13 mouse cellular contexts compared by ENCODE assay signal in the genomic region with DNA sequence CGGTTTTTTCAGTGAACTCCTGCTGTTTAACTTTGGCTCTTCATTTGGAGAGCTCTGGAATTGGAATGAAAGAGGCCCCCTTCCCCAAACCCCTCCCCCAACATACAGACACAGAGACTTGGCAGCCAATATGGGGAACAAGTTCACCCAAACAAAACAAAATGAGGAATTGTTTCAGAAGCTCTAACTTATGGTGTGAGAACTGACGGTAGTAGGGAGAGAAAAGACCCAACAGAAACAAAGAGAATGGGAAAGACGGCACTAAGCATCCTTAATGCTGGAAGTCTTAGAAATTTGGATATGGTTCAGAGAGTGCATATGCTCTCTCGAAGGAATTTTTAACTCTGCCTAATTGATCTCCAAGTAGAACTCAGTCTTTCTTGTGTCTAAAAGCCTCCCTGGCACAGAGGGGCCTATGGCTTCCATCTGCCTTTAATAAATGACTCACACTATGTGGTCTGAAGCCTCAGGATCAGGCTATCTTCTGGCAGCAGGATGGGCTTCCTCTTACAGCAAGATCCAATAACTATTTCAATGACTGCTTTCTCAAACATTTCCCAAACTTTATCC.
DNase-seq lines count a peak whose midpoint lies in the region; ATAC-seq lines count a peak whose summit lies in the region.
"Had no signal": no experiment of that assay in that cellular context is flagged by ENCODE, and none has a peak within 500 bp of the region (broad histone marks: within the 10 kb centered on the region; RNA-seq: fewer than 3 reads in every experiment).

No protein-coding gene starts in this region.

- 24% methylated on average over 4 of the region's 4 CpGs for WGBS in forebrain, embryonic 15.5 days
- 65% methylated on average over 4 of the region's 4 CpGs for WGBS in forebrain, embryonic 10.5 days
- 14% methylated on average over 4 of the region's 4 CpGs for WGBS in forebrain, embryonic 16.5 days

- ATAC-seq in forebrain, embryonic 15.5 days (replicated peaks), result peak; percentile 74
- peak; percentile 78 for ATAC-seq in forebrain, embryonic 16.5 days
- ATAC-seq: intestine, postnatal 0 days had no signal

- no peaks in the 10 kb centered on the region for H3K36me3 ChIP-seq in forebrain, embryonic 15.5 days
- no peaks in the 10 kb centered on the region for H3K36me3 ChIP-seq in forebrain, embryonic 10.5 days (replicated peaks)
- H3K36me3 ChIP-seq in forebrain, embryonic 16.5 days (ENCODE audit: control insufficient read depth, insufficient read depth), result no peaks in the 10 kb centered on the region
- H3K36me3 ChIP-seq: embryonic facial prominence, embryonic 12.5 days; hindbrain, embryonic 12.5 days; liver, embryonic 13.5 days; neural tube, embryonic 12.5 days had no signal

- no peak for DNase-seq in forebrain, embryonic 10.5 days (ENCODE audit: extremely low spot score, low spot score)
- DNase-seq in layer of hippocampus, adult 8-10 months (ENCODE audit: low spot score in 2 of 2), result peak; percentile 3 to 4
- DNase-seq in layer of hippocampus, adult 9-10 months (ENCODE audit: low spot score), result no peak
- peak; percentile 22 for DNase-seq in Muller cell, postnatal 12 days (ENCODE audit: inconsistent ontology term)
- DNase-seq in cerebellum, postnatal 36 days, result no peak
- DNase-seq in embryo, embryonic 10 days (ENCODE audit: low spot score), result no peak
- DNase-seq: liver, embryonic 13.5 days had no signal

- H3K4me1 ChIP-seq in forebrain, embryonic 15.5 days, result 0 out of 2 replicates have a peak, but pooled peaks cover 9% of the 10 kb centered on the region
- peaks cover 3% of the 10 kb centered on the region; the same call in 1 of the 2 replicates for H3K4me1 ChIP-seq in forebrain, embryonic 10.5 days
- H3K4me1 ChIP-seq in forebrain, embryonic 16.5 days (replicated peaks; ENCODE audit: control insufficient read depth, insufficient read depth, low read length), result peaks cover 7% of the 10 kb centered on the region
- H3K4me1 ChIP-seq: embryonic facial prominence, embryonic 12.5 days; hindbrain, embryonic 12.5 days; liver, embryonic 13.5 days; neural tube, embryonic 12.5 days had no signal

- no peak overlapping the region for H3K4me3 ChIP-seq in forebrain, embryonic 15.5 days
- no peak overlapping the region for H3K4me3 ChIP-seq in forebrain, embryonic 10.5 days
- no peak overlapping the region for H3K4me3 ChIP-seq in forebrain, embryonic 16.5 days (replicated peaks; ENCODE audit: low read length)
- H3K4me3 ChIP-seq: embryonic facial prominence, embryonic 12.5 days; hindbrain, embryonic 12.5 days; liver, embryonic 13.5 days; neural tube, embryonic 12.5 days had no signal

- peak overlapping the region; percentile 40; the same call in 1 of the 2 replicates for H3K27ac ChIP-seq in forebrain, embryonic 15.5 days (replicated peaks)
- no peak overlapping the region for H3K27ac ChIP-seq in forebrain, embryonic 10.5 days
- H3K27ac ChIP-seq in forebrain, embryonic 16.5 days (ENCODE audit: low read length), result peak overlapping the region; percentile 34; the same call in 1 of the 2 replicates
- H3K27ac ChIP-seq: embryonic facial prominence, embryonic 12.5 days; hindbrain, embryonic 12.5 days; liver, embryonic 13.5 days; neural tube, embryonic 12.5 days had no signal

- no peak overlapping the region for H3K4me2 ChIP-seq in forebrain, embryonic 15.5 days (replicated peaks)
- no peak overlapping the region for H3K4me2 ChIP-seq in forebrain, embryonic 16.5 days (ENCODE audit: low read length)
- H3K4me2 ChIP-seq: embryonic facial prominence, embryonic 12.5 days; hindbrain, embryonic 12.5 days; liver, embryonic 13.5 days; neural tube, embryonic 12.5 days had no signal

- H3K9me3 ChIP-seq in forebrain, embryonic 15.5 days, result no peaks in the 10 kb centered on the region
- no peaks in the 10 kb centered on the region for H3K9me3 ChIP-seq in forebrain, embryonic 10.5 days
- H3K9me3 ChIP-seq in forebrain, embryonic 16.5 days (ENCODE audit: control insufficient read depth, low read length), result no peaks in the 10 kb centered on the region
- H3K9me3 ChIP-seq: embryonic facial prominence, embryonic 12.5 days; hindbrain, embryonic 12.5 days; liver, embryonic 13.5 days; neural tube, embryonic 12.5 days had no signal

- no peaks in the 10 kb centered on the region for H3K27me3 ChIP-seq in forebrain, embryonic 15.5 days
- H3K27me3 ChIP-seq in forebrain, embryonic 10.5 days (ENCODE audit: poor library complexity, severe bottlenecking), result no peaks in the 10 kb centered on the region
- H3K27me3 ChIP-seq in forebrain, embryonic 16.5 days (replicated peaks; ENCODE audit: control insufficient read depth, insufficient read depth, low read length), result no peaks in the 10 kb centered on the region
- H3K27me3 ChIP-seq: embryonic facial prominence, embryonic 12.5 days; hindbrain, embryonic 12.5 days; liver, embryonic 13.5 days; neural tube, embryonic 12.5 days had no signal

- no peak overlapping the region for H3K9ac ChIP-seq in forebrain, embryonic 15.5 days (replicated peaks)
- H3K9ac ChIP-seq in forebrain, embryonic 16.5 days (replicated peaks; ENCODE audit: low read depth, low read length), result no peak overlapping the region
- H3K9ac ChIP-seq: embryonic facial prominence, embryonic 12.5 days; hindbrain, embryonic 12.5 days; liver, embryonic 13.5 days; neural tube, embryonic 12.5 days had no signal

Comparison
In these comparisons a context has a peak if more than half of its experiments do, and no peak if none do; other contexts are left out.
1. DNase-seq: peak in layer of hippocampus, adult 8-10 months (2 of 2) and Muller cell, postnatal 12 days (single experiment); none in forebrain, embryonic 10.5 days (single experiment), layer of hippocampus, adult 9-10 months (single experiment), cerebellum, postnatal 36 days (0 of 2) and embryo, embryonic 10 days (single experiment).